Mouse (Mus musculus): ENCODE measurements at regions not wholly inside any gene's neighbourhood (a gene's known extent, or its start where the extent isn't known, plus 50 kb on each side); places are given as distances from the start of the nearest gene placed in this dataset.

DNA sequence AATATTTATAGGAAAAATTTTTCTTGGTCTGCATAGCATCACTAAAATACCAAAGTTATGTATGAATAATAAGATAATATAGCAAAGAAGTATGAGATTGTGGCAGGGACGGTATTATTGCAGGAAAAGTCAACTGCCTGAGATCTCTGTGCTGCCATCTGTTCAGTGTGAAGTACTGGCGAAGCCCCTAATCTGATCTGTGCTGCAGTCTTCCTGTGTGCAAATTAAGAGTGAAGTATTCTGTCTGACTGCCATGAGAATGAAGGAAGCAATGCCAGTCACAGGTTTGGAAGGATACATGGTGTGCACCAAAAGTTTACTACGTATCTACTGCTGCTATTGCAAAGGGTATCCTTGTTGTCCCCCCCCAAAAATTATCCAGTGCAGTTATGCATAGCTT, 501.5 kb downstream of the Rab28 start:
- peak in 1 of 2 experiments; percentile 3 for DNase-seq (ENCODE audit: low spot score in 2 of 2)
- intact Hi-C loops (cut with DNase I) = no loop called here

DNA sequence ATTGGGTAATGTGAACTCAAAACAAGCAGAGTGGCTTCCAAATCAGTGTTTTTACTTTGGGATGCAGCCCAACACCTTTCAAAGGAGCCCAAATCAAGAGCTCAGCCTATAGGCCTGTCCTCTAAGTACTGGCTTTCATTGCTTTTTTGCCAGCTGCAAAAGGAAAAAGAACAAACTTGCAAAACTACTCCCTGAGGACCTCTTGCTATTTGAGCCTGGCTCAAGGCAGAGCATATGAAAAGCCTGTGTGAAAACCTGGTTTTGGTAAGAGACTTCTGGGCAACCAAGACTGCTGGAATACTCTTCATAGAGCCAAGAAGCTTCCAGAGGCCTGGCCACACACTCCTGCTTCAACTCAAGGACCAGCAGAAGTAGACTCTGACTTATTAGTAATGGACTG, 503.5 kb downstream of the Rab28 start:
- no peak for DNase-seq (ENCODE audit: low spot score in 2 of 2)

DNA sequence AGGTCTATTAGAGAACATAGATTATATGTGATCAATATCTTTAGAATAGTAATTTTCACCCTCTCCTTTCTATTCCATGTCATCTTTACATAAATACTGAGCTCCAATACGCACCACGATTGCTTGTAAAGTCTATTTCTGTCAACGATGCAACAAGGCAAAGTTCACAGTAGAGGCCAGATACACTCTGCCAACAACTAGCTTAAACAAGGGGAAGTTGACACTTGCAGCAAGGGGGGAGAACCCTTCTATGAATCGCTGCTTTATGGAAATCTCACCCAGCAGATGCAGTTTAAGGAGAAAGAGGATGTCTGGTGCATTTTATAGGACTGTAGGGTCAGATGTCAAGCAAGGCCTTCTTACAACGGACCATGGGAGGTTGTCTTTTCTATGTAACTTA, 520.8 kb downstream of the Rab28 start:
- DNase-seq (ENCODE audit: low spot score in 2 of 2) = no peak
- intact Hi-C loops (cut with DNase I) = no loop called here

More for the DNA sequence above, 503.5 kb downstream of the Rab28 start:
- intact Hi-C loops (cut with DNase I) = no loop called here

DNA sequence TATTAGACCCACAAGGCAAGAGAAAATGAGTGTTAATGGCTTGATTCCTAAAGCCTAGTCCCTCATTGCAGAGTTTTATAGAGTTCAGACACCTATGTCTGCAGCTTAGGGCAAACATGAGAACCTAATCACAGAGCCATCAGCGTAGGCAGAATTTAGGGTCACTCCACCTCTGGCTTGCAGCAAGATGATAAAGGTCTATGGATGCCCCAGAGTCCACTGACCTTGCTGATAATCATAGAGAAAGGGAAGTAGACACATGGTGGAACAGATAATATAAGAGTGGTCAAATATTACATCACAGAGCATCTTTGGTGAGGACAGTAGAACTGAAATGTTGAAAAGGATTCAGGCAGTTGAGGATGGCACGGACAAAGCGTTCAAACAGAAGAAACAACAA, 530.7 kb downstream of the Rab28 start:
- intact Hi-C loops (cut with DNase I) = no loop called here
- DNase-seq (ENCODE audit: low spot score in 2 of 2) = no peak

DNA sequence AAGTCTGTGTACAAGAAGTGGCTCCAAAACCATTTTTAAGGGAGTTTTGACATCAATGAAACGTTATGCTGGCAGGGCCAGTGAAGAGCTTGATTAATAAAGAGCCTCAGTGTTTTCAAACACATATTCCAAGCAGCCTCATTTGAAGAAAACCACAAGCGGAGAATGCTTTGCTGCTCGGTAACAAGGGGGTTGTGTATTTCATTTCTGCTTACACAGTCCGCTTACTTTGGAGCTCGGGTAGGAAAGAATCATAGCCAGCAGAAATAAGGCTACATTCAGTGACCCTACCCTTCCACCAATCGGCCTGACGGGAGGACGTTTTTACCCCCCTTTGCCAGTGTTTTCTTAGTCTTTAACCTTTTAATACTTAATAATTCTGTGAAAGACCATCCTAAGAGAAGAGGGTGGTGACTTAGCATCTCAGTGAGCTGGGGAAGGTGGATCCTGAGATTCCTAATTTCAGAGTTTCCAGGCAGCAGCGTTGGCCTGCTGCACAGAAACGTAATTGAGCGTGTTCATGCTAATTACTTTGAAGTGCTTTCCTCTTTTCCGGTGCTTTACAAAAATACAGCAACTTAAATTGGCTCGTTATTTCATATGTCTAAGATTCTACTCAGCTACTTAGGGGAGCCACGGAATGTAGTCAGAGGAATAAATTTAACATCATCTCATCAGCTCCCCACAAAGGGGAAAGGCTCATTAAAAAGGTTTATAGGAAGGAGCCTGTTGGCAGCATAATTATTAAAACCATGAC, 541.9 kb downstream of the Rab28 start:
- intact Hi-C loops (cut with DNase I) = no loop called here
- peak; percentile 2 to 25 for DNase-seq (ENCODE audit: low spot score in 2 of 2)

DNA sequence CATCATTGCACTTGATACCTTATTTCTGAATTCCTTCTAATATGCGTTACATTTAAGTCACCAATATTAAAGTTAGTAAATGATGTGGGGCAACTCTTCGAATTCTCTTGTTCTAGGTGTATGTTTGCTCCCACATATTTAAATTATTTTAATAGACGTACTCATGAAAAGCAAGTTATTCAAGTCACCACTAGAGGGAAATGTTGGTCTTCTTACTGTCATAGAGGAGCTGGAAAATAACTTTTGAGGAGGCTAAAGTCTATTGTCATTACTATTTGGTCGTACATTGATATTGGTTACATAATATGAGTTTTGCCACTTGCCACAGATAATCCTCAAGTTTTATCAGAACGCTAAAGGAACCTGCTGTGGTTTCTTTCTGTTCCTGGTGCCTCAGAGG, 582.9 kb downstream of the Rab28 start:
- intact Hi-C loops (cut with DNase I) = loop anchor here (1.0 to 10.0 kb wide), 2 partner anchors 580 to 643 kb away; partner anchors contain the start of gene Rab28
- peak; percentile 2 to 36 for DNase-seq (ENCODE audit: low spot score in 2 of 2)

DNA sequence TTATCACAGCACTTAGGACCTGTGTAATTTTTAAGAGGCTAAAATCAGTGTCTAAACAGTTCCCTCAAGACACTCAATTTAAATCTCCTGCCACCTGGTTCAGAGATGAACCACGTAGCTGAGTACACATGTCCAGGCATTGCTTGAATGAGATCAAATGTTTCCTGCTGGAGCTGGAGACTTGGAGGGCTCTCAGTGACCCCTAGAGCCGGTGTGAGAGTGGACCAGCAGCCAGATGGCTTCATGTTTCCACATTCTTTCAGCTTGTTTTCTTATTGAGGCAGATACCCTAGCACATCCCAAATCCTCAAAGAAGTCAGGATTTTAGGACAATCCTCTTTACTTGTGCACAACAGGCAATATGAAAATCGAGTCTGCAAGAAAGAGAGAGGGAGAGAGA, 590.3 kb downstream of the Rab28 start:
- intact Hi-C loops (cut with DNase I) = no loop called here
- DNase-seq (ENCODE audit: low spot score in 2 of 2) = no peak

DNA sequence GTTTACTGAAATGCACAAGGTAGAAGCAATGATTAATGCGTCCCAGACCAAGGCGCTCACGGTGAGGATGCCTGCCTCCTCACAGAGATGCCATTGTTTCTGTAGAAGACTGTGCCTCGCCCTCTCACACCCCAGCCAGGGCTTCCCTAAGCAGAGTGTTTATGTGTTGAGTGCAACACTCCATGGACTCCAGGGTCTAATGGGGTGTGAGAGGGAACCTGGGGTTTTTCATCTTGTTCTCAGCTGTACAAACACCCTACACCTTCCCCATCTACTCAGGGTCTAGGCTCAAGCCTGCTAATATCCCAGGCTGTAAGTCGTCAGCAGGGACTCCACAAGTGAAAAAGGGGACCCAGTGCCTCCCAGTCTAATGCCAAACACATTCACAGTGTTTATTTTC, 620.2 kb downstream of the Rab28 start:
- intact Hi-C loops (cut with DNase I) = no loop called here

DNA sequence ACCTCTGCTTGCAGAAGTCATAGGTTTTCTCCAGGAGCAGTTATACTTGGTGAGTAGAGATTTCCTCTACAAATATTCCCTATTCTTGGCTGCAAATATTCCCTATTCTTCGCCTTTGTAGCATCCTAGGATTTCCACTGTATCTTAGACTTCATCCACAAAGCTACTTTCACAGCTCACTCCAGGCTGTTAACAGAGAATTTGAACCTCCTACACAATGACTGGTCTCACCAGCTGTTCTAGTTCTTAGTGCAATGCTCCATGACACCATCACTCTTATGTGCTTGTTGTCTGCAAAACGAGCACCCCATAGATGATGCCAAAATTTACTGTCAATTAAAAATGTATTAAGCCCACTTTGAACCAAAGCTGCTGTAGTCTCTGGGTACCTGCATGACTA, 631.5 kb downstream of the Rab28 start:
- peak; percentile 12 to 73 for DNase-seq (ENCODE audit: low spot score in 2 of 2)

More for the DNA sequence above, 620.2 kb downstream of the Rab28 start:
- DNase-seq (ENCODE audit: low spot score in 2 of 2) = no peak

DNA sequence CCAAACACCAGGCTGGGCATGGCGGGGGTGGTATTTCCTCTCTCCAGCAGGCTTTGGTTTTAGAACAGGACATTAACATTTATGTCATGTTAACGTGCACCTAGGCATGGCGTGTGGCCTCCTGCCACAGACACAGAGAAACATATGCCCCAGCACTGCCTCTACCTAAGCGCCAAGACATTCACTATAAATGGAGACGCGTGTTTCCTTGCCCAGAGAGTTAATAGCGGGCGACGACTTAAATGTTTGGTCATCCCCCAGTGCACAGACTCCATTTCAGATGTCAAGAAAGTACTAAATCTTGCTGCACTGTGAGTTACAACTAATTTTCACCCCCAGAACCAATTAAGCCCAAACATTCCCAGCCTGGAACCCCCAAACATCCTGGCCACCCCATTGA, 646.3 kb downstream of the Rab28 start:
- DNase-seq (ENCODE audit: low spot score in 2 of 2) = no peak
- intact Hi-C loops (cut with DNase I) = no loop called here

More for the DNA sequence above, 631.5 kb downstream of the Rab28 start:
- intact Hi-C loops (cut with DNase I) = no loop called here

DNA sequence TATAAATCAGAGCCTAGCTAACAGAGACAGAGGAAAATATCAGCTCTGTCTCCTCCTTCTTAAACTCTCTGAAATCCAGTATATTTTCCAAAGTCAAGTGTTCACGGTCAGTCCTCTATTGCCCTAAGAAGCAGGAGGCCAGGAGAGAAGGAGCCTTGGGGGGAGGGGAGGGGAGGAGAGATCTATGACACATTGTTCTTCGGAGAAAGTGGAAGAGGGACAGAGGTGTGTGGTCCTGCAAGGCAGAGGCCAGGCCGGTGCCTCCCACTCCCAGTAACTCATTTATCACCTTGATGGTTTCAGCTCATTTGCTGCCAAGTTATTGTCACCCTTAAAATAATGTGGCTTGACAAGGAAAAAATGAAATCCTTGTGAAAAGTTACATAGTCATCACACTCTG, 646.7 kb downstream of the Rab28 start:
- intact Hi-C loops (cut with DNase I) = no loop called here
- no peak for DNase-seq (ENCODE audit: low spot score in 2 of 2)

DNA sequence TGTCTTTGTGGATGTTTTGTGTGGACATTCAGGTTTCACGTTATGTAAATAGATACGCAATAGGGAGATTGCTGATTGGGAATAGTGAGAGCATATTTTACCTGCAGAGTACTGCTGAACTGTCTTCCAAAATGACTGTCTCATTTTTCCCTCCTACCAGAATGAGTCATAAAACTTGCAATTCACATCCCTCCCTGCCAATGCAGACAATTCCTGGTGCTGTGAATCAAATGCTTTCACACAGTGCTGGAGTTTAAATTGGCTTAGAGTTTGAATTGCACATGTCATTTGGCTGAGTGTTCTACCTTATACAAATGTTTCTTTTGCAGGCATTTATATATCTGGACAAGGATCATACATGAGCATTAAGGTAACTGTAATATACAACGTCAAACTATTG, 649.9 kb downstream of the Rab28 start:
- intact Hi-C loops (cut with DNase I) = no loop called here
- peak in 1 of 2 experiments; percentile 77 for DNase-seq (ENCODE audit: low spot score in 2 of 2)

DNA sequence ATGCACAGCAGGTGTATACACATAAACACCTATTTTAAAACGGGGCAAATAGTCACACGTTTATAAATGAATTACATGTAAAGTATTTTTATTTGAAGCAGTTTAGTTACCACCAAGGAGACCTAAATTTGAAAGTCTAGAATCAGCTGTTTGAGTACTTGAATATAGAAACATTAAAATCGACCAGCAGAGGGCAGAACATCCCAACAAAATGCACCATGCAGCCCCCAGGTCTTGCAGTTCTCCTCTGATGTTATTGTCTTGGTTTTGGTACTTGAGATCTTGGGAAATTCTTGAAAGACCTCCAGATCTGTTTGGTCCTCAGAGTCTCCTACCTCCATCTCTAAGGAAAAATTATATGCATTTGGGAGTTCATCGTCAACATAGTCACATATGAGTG, 656.0 kb downstream of the Rab28 start:
- DNase-seq (ENCODE audit: low spot score in 2 of 2) = peak; percentile 39 to 40
- intact Hi-C loops (cut with DNase I) = loop anchor here (1.0 kb wide), 1 partner anchor 716 kb away; no protein-coding TSS in a partner anchor

DNA sequence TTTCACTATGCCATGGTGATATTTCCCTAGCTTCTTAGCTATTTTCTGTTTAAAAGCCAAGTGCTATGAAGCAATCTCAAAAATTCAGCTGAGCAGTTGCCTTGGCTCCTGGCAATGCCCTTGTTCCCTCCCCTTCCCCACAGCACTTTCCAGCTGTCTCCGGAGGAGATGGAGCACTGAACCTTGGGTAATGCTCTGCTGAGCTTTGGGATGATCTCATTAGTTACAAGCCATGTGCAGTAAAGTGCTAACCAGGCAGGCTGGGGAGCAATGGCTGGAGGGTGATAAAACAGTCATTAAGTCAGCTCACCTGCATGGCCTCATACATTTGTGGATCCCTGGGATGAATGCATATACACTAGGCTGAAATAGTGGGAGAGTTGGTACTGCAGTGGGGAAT, 659.4 kb downstream of the Rab28 start:
- no peak for DNase-seq (ENCODE audit: low spot score in 2 of 2)
- intact Hi-C loops (cut with DNase I) = no loop called here

DNA sequence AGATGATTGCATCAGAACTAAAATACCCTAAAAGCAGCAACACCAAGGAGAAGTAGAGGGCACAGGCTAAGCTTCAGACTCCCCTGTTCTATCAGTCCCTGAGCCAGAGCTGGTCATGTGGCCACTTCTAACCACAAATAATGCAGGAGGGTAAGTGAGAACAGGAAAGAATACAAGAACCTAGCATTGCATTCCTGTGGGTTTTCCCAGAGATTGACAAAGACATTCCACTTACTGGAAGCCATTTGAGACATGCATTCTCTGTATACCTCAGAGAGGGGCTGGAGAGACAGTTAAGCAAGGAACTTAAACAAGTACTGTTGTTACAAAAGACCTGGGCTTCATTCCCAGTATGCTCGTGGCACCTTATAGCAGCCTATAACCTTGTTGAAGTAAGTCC, 662.7 kb downstream of the Rab28 start:
- intact Hi-C loops (cut with DNase I) = loop anchor here (2.0 kb wide), 1 partner anchor 38 kb away; no protein-coding TSS in a partner anchor
- DNase-seq (ENCODE audit: low spot score in 2 of 2) = no peak

DNA sequence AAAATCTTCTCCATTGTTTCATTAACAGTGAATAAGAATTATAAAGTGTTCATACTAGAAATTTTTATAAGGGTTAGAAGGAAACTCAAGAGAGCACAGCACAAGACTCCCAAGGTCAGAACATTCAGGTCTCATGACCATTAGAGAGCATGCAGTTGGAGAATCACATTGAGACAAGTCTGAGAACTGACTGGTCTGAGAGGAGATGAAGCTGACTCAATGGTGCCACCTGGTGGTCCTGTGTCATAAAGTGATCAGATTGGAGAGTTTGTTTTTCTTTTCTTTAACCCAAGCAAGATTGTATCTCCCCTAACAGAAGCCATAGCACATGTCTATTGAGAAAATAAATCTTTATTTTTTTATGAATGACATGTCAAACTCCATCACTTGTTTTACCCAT, 663.5 kb downstream of the Rab28 start:
- DNase-seq (ENCODE audit: low spot score in 2 of 2) = peak; percentile 79 to 85
- intact Hi-C loops (cut with DNase I) = loop anchor here (2.0 kb wide), 1 partner anchor 38 kb away; no protein-coding TSS in a partner anchor

DNA sequence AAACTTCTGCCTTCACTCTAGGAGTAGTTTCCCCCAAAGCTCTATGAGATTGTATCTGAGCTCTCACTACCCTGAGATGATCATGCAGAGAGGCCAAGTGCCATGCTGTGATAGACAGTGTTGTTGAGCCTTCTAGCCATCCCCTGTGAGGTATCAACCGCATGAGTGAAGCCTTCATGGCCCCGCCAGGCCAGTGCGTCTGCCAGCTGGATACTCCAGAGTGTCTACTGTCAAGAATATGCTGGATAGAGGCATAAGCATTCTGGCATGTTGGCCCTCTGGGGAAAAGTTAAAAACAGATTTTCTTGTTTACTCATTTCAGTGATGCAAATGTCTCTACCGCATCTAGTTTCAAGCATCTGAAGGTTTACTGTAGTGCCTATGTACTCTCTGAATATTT, 669.2 kb downstream of the Rab28 start:
- no peak for DNase-seq (ENCODE audit: low spot score in 2 of 2)
- intact Hi-C loops (cut with DNase I) = no loop called here

DNA sequence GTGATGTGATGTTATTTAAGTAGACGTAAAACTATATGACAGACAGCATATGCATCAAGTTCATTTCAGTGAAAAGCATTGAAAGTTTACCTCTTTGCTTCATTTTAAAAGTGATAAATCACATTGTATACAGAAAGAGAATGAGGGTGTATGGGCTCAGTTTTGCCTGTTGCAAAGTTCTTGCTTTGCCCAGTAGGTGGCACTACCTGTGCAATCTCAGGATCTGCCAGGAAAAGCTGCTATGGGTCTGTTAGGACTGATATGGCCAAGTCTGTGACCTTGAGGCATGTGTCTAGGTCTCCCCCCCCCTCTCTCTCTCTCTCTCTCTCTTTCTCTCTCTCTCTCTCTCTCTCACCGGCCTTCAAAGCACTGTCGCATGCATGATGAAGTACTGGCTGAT, 701.3 kb downstream of the Rab28 start:
- intact Hi-C loops (cut with DNase I) = loop anchor here (2.0 kb wide), 1 partner anchor 38 kb away; no protein-coding TSS in a partner anchor
- peak in 1 of 2 experiments; percentile 17 for DNase-seq (ENCODE audit: low spot score in 2 of 2)

DNA sequence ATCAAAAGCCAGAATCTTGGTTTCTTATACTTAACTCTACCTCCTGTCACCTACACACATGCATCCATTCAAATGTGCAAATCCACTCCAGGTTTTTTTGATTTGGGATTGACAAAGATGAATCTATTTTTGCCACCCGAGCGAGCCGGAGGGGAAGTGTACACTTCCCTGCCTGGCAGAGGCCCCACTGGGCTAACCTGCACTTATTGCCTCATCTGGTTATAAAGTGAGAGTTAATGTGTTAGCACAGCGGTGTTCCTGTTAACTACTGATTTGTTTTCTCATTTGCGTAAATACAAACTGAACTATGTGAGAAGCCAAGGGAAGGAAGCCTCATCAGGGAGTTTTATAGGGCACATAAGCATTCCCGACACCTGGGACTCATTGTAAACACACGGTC, 721.4 kb downstream of the Rab28 start:
- intact Hi-C loops (cut with DNase I) = no loop called here
- DNase-seq (ENCODE audit: low spot score in 2 of 2) = no peak

DNA sequence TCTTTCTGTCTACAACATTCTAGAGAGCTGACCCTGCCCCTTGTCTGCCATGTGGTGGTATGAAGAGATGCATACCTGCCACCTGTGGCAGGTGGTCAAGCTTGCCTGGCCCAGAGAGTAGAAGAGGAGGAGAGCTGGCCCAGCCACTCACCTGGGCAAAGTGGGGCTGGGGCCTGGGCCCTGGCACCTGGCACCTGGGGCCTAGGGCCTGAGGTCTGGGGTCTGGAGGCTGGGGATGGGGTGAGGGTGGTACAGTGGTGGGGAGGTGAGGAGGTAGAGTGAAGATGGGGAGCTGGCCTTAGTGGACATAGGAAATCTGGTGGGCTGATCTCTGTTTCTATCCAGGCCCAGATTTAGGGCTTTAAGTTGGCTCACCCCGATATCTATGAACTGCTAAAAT, 733.1 kb downstream of the Rab28 start:
- intact Hi-C loops (cut with DNase I) = no loop called here
- no peak for DNase-seq (ENCODE audit: low spot score in 2 of 2)

DNA sequence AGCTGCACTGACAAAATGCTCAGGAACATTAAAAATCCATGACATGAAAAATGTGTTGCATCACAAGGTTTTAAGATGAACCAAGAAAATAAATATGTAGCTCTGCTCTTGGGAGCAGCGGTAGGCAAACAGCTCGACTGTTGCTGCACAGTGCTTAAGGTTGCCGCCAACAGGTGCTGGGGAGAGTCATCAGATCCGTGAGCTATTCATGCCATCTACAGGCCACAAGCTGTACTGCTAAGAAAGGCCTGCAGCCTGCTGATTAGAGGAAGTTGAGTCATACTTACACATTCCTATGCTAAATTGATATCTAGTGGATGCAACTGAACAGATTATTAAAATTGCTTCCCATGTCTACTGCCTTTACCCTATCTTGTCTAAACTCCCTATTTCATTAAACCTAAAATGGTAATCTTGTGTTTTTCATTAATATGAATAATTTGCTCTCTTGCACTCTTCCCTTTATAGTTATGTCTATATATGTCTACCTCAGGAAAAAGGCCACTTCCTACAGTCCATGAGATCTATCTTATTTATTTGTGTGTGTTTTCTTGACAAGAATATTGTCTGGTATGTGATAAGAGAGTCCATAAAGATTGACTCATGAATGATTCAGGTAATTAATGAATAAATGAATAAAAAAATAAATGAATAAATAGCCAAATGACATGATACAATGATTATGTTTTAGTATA, 754.9 kb downstream of the Rab28 start:
- intact Hi-C loops (cut with DNase I) = loop anchor here (5.0 to 10.0 kb wide), 3 partner anchors 671 to 988 kb away; no protein-coding TSS in a partner anchor
- DNase-seq (ENCODE audit: low spot score in 2 of 2) = peak; percentile 74 to 91
